Mouse (Mus musculus): ENCODE measurements around the gene Mcl1. TPM values are rescaled to one million over a fixed set of nuclear protein-coding genes. Genes with fewer than 3 reads are reported as not detected.
"Not testable (repeated sequence)": the region's sequence is repeated elsewhere in the genome, so short reads cannot be mapped to it uniquely, and the experiment has no call there.

Mcl1 gene
- total RNA-seq, 2 experiments from 2014 or later = 110 to 123 TPM

DNA sequence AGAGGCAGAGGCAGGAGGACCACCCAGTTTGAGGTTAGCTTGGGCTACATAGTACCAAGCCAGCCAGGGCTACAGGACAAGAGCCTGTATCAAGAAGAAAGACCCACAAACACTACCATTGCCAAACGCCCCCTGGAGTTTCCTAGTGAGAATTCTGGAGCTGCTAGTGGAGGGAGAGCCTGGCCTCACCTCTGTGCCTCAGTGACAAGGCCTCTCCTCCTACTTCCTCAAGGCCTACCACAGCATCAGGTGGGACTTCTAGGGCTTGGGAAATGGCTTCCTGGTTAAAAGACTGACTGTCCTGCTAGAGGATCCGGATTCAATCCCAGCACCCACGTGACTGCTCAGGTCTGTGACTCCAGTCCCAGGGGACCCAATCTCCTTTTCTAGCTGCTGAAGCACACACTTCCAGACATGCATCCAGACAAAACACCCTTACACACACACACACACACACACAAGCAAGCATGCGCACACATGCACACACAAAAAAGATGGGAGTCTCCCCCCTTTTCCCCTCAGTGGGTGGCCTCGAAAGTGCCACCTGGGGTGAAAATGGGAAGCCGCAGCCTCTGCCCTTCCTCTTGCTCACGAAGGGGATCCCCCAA lies 6.3 kb upstream of the Mcl1 start:
- no peak overlapping the region for H3K4me3 ChIP-seq
- intact Hi-C loops (cut with DNase I) = no loop called here
- H3K27ac ChIP-seq = peak overlapping the region; percentile 88
- no peak for TF ChIP-seq CTCF (IDR thresholded peaks at IDR 0.05)
- DNase-seq = no peak

DNA sequence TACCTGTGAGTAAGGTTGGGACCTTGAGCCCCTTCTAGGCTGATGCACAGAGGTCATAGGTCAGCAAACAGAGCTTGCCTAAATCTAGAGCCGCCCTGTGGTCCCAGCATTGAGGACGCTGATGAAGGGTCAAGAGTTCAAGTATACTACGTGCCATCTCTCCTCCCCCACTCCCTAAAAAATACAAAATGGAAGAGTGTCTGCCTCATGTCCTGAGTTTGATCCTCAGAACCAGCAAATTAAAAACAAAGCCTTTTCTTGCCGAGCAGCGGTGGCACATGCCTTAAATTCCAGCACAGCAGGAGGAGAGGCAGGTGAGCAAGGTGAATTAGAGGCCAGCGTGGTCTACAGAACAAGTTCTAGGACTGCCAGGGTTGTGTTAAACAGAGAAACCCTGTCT lies 5.7 kb upstream of the Mcl1 start:
- Histone ChIP-seq H3K4me3 (no peak overlapping the region), H3K27ac (peak overlapping the region; percentile 88)
- TF ChIP-seq CTCF (IDR thresholded peaks at IDR 0.05) = no peak
- DNase-seq = no peak
- intact Hi-C loops (cut with DNase I) = no loop called here

DNA sequence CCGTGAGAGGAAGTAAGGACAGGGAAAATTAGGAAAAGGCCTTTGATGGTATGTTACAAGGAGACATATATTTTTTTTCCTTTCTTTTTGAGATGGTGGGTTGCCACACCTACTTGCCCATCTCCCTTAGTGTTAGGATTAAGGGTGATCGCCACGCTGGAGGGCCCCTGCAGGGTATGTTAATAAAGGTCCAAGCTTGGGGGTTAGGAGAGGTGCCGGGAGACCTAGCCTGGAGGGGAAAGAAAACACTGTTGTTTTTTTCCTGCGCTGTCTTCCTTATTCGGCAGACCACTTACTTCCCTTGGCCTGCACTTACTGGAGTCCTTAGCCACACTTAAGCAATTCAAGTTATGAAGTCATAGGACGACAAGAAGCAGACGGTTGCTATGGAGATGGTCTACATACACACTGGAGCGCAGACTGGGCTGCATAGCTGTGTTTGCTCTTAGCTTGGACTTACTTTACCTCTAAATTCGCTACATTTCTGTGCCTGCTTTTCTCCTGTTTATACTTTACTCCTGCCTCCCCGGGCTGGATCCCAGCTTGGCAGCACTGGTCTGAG lies 5.0 kb upstream of the Mcl1 start:
- intact Hi-C loops (cut with DNase I) = no loop called here
- Histone ChIP-seq H3K4me3 (no peak overlapping the region; the same call in 1 of the 2 replicates), H3K27ac (peak overlapping the region; percentile 88)
- TF ChIP-seq CTCF (IDR thresholded peaks at IDR 0.05) = no peak
- DNase-seq = no peak

DNA sequence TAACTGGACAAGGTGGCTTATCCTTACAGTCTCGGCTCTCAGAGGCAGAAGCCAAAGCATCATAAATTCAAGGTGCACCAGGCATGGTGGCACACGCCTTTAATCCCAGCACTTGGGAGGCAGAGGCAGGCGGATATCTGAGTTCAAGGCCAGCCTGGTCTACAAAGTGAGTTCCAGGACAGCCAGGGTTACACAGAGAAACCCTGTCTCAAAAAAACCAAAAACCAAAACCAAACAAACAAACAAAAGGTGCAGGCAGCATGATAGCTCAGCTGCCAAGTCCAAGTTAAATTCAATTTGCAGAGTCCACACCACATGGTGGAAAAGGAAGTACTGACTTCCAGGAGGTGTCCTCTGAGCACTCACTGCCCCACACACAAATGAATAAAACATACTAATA lies 4.2 kb upstream of the Mcl1 start:
- peak overlapping the region; percentile 88 for H3K27ac ChIP-seq
- peak; percentile 12 for DNase-seq
- intact Hi-C loops (cut with DNase I); H3K4me3 ChIP-seq: not testable (repeated sequence)

DNA sequence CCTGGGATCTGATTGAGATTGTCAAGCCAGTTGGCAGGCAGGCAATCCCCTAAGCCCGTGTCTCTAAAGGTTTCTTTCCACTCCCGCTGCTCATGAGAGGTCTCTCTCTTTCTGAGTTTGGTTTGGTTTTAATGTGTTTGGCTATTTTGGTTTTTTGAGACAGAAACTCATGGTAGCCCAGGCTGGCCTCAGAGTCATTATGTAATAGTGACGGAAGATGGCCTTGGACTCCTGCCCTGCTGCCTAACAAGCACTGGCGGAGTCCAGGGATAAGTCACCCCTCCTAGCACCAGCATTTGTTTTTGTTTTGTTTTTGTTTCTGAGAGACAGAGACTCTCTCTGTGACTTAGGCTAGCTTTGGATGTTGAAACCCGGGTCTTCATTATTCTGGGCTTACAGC lies 3.2 kb upstream of the Mcl1 start:
- peak overlapping the region; percentile 88 for H3K27ac ChIP-seq
- no peak for TF ChIP-seq CTCF (IDR thresholded peaks at IDR 0.05)
- intact Hi-C loops (cut with DNase I) = no loop called here
- H3K4me3 ChIP-seq = no peak overlapping the region
- DNase-seq = peak; percentile 58

DNA sequence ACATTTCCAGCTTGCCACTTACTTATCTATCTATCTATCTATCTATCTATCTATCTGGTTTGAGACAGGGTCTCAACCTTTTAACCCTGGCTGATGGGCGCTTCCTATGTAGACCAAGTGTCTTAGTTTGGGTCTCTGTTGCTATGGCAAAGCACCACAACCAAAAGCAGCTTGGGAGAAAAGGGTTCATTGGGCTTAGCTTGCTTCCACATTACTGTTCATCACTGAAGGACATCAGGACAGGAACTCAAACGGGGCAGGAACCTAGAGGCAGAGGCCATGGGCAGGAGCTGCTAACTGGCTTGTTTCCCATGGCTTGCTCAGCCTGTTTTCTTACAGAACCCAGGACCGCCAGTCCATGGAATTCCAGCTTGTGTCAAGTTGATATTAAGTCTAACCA lies 1.5 kb upstream of the Mcl1 start:
- Histone ChIP-seq H3K27ac (peak overlapping the region; percentile 100), H3K4me3 (no peak overlapping the region)
- no peak for DNase-seq
- TF ChIP-seq CTCF (IDR thresholded peaks at IDR 0.05) = no peak
- intact Hi-C loops (cut with DNase I) = no loop called here

DNA sequence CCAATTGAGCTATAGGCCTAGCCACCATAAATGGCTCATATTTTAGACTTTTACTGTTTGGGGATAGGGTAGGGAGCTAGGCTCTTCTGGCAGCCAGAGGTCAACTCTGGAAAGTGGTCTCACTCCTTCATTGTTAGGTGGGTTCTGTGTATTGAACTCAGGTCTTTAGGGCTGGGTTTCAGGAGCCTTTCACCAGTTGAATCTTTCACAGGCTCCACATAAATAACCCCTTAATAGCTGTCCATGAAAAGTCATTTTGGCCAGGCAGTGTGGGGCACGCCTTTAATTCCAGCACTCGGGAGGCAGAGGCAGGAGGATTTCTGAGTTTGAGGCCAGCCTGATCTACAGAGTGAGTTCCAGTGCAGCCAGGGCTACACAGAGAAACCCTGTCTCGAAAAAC lies 877 bp upstream of the Mcl1 start:
- peak overlapping the region; percentile 97 for H3K4me3 ChIP-seq
- TF ChIP-seq CTCF (IDR thresholded peaks at IDR 0.05) = no peak
- intact Hi-C loops (cut with DNase I) = no loop called here
- DNase-seq = no peak
- H3K27ac ChIP-seq = peak overlapping the region; percentile 100

DNA sequence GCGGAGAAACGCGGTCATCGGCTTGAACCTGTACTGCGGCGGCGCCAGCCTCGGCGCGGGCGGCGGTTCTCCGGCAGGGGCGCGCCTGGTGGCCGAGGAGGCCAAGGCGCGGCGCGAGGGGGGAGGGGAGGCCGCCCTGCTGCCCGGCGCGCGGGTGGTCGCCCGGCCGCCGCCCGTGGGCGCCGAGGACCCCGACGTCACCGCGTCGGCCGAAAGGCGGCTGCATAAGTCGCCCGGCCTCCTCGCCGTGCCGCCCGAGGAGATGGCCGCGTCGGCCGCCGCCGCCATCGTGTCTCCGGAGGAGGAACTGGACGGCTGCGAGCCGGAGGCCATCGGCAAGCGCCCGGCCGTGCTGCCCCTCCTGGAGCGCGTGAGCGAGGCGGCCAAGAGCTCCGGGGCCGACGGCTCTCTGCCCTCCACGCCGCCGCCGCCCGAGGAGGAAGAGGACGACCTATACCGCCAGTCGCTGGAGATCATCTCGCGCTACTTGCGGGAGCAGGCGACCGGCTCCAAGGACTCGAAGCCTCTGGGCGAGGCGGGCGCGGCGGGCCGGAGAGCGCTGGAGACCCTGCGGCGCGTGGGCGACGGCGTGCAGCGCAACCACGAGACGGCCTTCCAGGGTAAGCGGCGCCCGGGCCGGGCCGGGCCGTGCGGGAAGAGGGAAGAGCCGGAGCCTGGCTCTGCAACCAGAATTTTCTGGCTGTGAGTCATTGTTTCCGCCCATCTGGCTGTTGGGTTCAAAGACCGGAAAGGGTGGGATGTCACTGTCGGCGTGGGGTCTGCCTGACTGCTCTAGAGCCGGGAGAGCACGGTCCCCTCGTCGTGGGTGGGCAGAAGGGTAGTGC lies 502 bp downstream of the Mcl1 start:
- intact Hi-C loops (cut with DNase I) = loop anchor here (1.0 kb wide), 1 partner anchor 17 kb away; no protein-coding TSS in a partner anchor
- H3K27ac ChIP-seq = peak overlapping the region; percentile 100
- H3K4me3 ChIP-seq = peak overlapping the region; percentile 97
- peak; percentile 85 for DNase-seq
- no peak; the same call in 1 of the 2 replicates for TF ChIP-seq CTCF (IDR thresholded peaks at IDR 0.05)

DNA sequence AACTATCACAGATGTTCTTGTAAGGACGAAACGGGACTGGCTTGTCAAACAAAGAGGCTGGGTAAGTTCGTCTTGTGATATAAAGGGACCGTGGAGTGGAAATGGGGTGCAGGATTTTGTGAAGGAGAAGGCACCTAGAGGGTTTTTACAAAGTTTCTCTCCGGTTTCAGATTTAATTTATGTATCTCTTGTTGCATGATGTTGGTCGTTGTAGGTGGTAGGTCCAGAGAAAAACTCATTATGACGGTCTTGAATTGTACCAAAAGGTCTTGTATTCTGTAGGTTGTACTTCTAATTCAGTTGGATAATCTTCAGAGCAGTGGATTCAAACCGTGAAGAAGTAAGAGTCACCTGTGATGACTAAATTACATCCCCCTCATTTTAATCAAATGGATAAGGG lies 1.4 kb downstream of the Mcl1 start:
- intact Hi-C loops (cut with DNase I) = loop anchor here (1.0 kb wide), 1 partner anchor 16 kb away; no protein-coding TSS in a partner anchor
- Histone ChIP-seq H3K27ac (peak overlapping the region; percentile 100), H3K4me3 (peak overlapping the region; percentile 97)
- DNase-seq = no peak
- TF ChIP-seq CTCF (IDR thresholded peaks at IDR 0.05) = no peak

DNA sequence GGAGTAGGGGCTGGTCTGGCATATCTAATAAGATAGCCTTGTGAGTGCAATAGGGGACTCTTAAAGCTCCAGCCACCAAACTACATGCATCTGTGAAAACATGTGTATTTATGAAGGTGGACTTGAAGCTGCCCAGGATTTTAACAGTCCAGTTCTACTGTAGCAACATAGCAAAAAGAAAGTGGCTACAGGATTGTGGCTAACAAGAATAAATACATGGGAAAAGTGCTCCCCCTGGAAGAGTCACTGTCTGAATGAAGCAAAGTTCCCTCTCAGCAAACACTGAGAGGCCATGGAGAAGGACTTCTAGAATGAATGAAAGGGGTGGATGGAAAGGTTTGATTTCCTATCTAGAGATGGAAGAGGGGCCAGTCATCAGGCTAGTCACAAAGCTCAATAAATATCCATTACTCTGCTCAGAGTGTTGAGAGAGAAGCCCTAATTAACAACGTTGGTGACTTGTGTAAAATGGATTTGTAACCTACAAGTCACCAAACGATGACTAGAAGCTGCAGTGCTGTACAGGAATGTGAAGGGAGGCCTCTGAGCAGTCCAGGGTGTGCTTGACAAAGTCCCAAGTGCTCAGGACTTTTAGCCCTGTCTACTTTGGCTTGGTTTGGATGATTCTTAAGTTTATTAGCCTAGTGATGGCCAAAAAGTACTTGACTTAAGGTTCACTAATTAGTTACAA lies 2.3 kb downstream of the Mcl1 start:
- no peak for TF ChIP-seq CTCF (IDR thresholded peaks at IDR 0.05)
- peak overlapping the region; percentile 100 for H3K27ac ChIP-seq
- DNase-seq = no peak
- peak overlapping the region; percentile 97 for H3K4me3 ChIP-seq
- intact Hi-C loops (cut with DNase I) = no loop called here

DNA sequence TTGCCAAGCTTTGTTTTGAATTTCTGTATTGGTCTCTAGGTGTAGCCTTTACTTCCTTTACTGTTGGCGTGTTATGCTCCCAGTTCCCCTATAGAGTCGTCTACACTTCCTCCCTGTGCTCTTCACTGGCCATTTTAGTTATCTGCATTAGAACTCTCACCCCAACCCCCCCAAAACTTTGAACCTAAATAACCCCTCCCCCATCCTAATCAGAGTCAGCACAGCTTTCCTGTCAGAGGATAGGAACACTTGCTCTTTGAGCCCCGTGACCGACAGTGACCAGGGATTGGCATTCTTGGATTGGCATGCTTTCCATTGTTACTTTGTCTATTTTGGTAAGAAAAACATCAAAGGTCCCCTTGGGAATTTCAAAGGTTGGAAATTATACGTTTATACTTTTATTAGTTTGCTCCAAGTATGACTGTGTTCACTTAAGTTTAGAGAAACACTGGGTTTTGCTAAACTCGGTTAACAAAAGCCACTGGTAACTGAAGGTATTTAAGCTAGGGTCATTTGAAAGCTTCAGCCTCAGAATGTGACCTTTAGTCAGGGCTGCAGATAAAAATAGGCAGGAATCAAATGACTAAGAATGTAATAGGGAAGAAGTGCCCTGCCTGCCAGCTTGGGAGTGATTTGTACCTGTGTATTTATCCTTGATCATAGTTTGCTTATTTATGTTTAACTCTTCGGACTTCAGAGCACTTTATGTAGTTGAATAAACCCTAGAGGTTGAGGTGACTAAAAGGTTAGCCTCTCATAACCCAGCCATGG lies 3.5 kb downstream of the Mcl1 start:
- peak overlapping the region; percentile 100 for H3K27ac ChIP-seq
- no peak for TF ChIP-seq CTCF (IDR thresholded peaks at IDR 0.05)
- intact Hi-C loops (cut with DNase I) = loop anchor here (1.0 kb wide), 1 partner anchor 13 kb away; no protein-coding TSS in a partner anchor

More for the DNA sequence above, 3.5 kb downstream of the Mcl1 start:
- peak; percentile 53 for DNase-seq
- peak overlapping the region; percentile 97 for H3K4me3 ChIP-seq

Data from gastrocnemius, adult 2 months (tissue).